ENCODE assay signal across 20 mouse cellular contexts in the genomic region with DNA sequence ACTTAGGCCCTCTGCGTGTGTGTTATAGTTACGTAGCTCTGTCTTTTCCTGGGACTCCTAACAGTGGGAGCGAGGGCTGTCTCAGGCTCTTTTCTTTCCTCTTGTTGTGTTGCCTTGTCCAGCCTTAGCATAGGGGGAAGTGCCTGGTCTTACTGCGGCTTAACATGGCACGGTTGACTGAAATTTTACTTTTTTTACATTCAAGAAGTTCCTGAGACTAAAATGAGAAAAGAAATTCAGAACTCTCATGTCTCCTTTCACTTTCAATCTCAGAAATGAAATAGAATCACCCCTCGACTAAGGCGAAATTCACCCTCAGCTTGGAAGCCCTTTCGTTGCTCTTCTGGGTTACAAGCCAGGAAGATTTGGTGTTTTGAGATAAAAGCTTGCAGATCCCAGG.
"Had no signal": no experiment of that assay in that cellular context is flagged by ENCODE, and none has a peak within 500 bp of the region (broad histone marks: within the 10 kb centered on the region; RNA-seq: fewer than 3 reads in every experiment).

No protein-coding gene starts in this region.

- H3K27ac ChIP-seq: kidney, embryonic 15.5 days; limb, embryonic 12.5 days; limb, embryonic 15.5 days; liver, embryonic 12.5 days; liver, embryonic 15.5 days; midbrain, embryonic 12.5 days; midbrain, embryonic 15.5 days; neural tube, embryonic 12.5 days; neural tube, embryonic 15.5 days; stomach, embryonic 15.5 days had no signal

- ATAC-seq: intestine, postnatal 0 days; liver, embryonic 12.5 days; midbrain, embryonic 15.5 days had no signal

- H3K36me3 ChIP-seq: kidney, embryonic 15.5 days; limb, embryonic 12.5 days; limb, embryonic 15.5 days; liver, embryonic 12.5 days; liver, embryonic 15.5 days; midbrain, embryonic 12.5 days; midbrain, embryonic 15.5 days; neural tube, embryonic 12.5 days; neural tube, embryonic 15.5 days; stomach, embryonic 15.5 days had no signal

- H3K4me2 ChIP-seq: kidney, embryonic 15.5 days; limb, embryonic 12.5 days; limb, embryonic 15.5 days; liver, embryonic 12.5 days; liver, embryonic 15.5 days; midbrain, embryonic 12.5 days; midbrain, embryonic 15.5 days; neural tube, embryonic 12.5 days; neural tube, embryonic 15.5 days; stomach, embryonic 15.5 days had no signal

- H3K27me3 ChIP-seq: kidney, embryonic 15.5 days; limb, embryonic 12.5 days; limb, embryonic 15.5 days; liver, embryonic 12.5 days; liver, embryonic 15.5 days; midbrain, embryonic 15.5 days; neural tube, embryonic 12.5 days; neural tube, embryonic 15.5 days; stomach, embryonic 15.5 days had no signal

- H3K4me1 ChIP-seq: limb, embryonic 15.5 days; liver, embryonic 12.5 days; midbrain, embryonic 15.5 days; neural tube, embryonic 15.5 days; stomach, embryonic 15.5 days had no signal

- H3K4me3 ChIP-seq: kidney, embryonic 15.5 days; limb, embryonic 12.5 days; limb, embryonic 15.5 days; liver, embryonic 12.5 days; liver, embryonic 15.5 days; midbrain, embryonic 12.5 days; midbrain, embryonic 15.5 days; neural tube, embryonic 12.5 days; neural tube, embryonic 15.5 days; stomach, embryonic 15.5 days had no signal

- H3K9me3 ChIP-seq: kidney, embryonic 15.5 days; limb, embryonic 12.5 days; limb, embryonic 15.5 days; liver, embryonic 12.5 days; liver, embryonic 15.5 days; midbrain, embryonic 12.5 days; midbrain, embryonic 15.5 days; neural tube, embryonic 12.5 days; neural tube, embryonic 15.5 days; stomach, embryonic 15.5 days had no signal

- H3K9ac ChIP-seq: kidney, embryonic 15.5 days; limb, embryonic 12.5 days; limb, embryonic 15.5 days; liver, embryonic 12.5 days; liver, embryonic 15.5 days; midbrain, embryonic 12.5 days; midbrain, embryonic 15.5 days; neural tube, embryonic 12.5 days; neural tube, embryonic 15.5 days; stomach, embryonic 15.5 days had no signal

- DNase-seq: kidney, adult 2 months; kidney, postnatal 36 days; left cerebral cortex, postnatal 4 days; lung, adult 2 months; lung, postnatal 14 days; lung, postnatal 4 days; retina, postnatal 1 day; thymus, adult 18-20 months; thymus, postnatal 36 days had no signal
